Mouse (Mus musculus): ENCODE results near the gene Thra.
"Not testable (repeated sequence)": the region's sequence is repeated elsewhere in the genome, so short reads cannot be mapped to it uniquely, and the experiment has no call there.

The Thra gene

DNA sequence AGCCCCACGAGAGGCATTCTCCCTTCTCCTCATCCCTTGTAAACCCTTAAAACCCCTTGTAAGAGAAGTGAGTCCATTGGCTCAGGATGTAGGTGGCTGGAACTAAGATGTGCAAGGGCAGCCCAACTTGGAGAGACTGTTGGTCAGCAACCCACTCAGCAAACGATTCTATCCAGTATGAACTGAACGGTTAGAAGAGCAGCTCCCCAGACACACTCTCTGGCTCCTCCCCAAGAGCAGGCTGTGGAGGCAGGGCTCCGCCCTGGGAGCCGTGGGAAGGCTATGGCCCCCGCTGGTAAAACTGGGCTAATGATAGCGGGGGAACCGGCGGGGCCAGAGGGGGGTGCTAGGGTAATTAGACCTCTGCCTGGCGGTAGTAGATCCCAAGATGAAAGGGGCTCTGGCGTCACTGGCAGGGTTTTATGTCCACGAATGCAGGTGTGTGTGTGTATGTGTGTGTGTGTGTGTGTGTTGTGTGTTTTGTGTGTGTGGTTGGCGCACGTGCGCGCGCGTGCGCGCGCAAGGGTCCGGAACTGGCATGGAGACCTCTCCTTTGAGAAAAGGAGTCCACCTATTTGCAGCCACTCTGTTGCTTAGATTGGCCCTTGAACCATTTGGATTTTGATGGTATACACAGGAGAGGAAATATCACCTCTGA lies at the start of gene Thra:
Gene Thra, plus strand, starts transcription at position 246 of the 658 bp plus-strand sequence.
- DNase-seq: peak; percentile 64

DNA sequence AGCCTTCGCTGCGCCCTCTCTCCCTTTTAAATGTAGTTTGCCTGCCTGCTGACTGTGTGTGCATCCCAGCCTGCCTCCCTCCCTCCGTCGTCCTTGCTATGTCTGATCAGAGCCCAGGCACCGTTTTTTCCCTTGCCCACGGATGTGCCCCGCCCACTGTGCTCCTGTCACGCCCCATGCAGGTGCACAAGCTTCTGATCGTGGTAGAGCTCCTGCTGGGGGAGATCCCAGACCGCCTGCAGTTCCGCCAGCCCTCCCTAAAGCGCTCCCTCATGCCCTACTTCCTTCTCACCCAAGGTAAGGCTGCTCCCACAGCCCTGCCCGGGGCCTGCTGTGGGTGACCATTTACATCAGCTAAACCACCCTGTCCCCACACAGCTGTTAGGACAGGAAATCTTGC lies 47.2 kb upstream of the Thra start:
- no peak for DNase-seq

DNA sequence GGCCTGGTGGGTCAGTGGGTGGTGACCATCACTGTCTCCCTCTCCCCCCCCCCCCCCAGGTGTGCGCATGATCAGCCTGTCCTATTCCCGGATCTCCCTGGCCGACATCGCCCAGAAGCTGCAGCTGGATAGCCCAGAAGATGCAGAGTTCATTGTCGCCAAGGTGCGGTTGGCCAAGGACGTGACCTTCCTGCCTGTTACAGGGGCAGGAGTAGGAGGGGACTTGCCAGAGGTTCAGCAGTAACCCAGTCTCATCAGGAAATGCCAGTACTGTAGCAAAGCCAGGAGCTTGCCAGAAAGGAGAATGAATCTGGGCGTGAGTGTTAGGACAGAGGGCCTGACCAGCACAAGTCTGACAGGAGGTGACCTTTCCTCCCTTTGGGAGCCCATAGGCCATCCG lies 46.7 kb upstream of the Thra start:
- no peak for DNase-seq

DNA sequence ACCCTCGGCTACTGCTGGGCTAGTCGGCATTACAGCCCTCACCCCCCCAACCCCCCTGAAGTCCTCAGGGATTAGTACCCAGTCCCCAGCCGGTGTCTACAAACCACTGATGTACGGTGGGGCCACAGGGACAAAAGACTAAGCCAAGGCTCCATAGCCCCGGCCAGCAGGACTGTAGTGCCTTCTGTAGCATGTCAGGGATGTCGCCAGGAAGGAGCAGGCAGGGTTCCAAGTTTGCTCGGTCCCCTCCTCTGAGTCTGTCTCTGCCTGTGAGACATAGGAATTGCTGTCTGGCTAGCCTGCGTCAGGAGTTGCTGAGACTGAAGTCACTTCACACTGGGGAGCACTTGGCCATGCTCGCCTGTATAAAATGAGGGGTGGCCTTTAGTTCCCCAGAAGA lies 46.1 kb upstream of the Thra start:
- DNase-seq: no peak

DNA sequence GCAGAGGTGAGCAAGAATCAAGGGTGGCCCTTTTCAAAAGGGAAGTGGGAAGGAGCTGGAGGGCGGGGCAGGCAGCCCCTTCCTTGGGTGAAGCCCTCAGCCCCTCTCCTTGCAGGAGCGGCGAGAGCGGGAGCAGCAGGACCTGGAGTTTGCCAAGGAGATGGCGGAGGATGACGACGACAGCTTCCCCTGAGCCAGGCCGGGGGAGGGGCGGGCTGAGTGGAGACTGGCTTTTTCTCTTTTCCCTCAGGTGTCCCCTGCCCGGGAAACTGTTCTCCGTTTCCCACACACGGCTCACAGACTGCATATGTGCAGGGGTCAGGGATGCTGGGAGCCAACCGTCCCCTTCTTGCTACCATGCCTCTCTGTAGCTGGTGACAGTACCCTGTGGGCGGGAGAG lies 45.0 kb upstream of the Thra start:
- DNase-seq: no peak

DNA sequence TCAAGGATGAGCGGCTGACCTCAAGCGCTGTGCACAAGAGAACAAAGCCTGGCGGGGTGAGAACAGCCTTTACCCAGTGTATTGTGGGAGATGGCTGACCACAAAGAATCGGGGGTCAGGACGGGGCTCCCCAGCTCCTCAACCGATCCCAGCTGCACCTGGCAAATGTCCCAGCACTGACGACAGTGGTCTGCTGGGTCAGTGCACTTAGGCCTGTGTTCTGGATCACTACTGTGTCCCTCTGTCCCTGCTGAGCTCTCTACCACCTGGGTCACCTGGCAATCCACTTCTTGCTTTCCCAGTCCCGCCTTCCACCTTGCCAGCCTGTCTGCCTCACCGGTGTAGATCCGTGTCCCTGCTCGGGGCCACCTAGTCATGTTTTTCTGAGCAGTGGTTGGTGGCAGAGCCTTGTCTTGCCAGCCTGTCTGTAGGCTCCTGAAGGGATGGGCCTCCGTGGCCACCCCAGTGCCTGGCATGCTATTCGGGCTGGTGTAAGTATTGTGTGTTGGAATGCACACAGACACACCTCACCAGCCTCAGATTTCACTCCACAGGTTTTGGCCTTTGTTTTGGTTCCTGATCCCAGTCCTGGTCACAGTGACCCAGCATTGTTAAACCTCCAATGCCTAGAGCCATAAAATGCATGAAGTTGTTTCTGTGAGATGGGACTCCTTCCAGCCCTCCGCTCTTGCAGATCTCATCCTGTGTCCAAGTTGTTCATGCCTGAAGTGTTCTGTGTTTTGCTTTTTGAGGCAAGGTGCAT lies 43.8 kb upstream of the Thra start:
- no peak for DNase-seq

DNA sequence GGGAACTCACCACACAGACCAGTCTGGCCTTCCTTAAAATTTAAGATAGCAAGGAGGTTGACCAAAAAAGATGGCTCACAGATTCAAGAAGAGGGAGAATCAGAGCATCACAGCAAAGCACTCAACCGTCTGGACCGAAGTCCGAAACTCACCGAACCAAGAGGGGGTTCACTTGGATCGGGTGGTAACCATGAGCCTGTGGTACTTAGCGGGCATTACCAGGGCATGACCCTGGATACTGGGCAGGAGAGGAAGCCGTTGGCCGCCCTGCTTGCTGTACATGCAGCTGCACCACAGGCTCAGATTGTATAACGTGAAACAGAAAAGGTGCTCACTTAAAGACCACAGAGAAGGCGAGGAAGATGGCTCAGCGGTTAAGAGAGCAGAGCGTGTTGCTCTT lies 43.2 kb upstream of the Thra start:
- DNase-seq: no peak

DNA sequence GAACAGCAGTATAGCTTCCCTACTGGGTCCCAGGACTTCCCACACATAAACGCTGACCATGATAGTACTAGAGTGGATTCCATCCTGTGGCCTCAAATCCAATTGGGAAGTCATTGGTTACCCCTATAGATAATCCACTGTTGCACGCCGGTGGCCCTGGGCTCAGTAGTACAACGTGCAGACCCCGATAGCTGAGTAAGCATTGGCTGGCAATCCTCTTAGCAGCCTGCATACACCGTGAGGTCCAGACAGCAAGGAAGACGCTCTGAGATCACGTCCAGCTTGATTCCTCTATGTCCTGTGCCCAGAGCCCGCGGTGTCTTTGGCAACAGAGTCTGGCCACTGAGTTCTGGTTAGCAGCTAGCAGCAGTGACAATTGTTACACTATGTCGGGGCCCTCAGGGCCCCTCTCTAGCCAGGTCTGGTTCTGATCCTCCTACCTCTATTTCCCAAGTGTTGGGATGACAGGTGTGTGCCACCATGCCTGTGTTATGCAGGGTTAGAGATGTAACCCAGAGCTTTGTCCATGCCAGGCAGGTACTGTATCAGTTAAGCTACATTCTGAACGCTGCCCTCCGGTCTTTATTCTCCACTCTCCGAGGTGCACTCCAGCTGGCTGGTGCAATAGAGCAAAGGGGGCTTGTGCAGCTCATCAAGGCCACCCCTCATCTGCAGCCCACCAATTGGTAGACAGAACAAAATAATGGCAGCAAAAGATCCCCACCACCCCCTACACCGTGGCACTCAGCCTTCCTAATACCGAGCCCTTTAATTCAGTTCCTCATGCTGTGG lies 41.4 kb upstream of the Thra start:
- DNase-seq: no peak

DNA sequence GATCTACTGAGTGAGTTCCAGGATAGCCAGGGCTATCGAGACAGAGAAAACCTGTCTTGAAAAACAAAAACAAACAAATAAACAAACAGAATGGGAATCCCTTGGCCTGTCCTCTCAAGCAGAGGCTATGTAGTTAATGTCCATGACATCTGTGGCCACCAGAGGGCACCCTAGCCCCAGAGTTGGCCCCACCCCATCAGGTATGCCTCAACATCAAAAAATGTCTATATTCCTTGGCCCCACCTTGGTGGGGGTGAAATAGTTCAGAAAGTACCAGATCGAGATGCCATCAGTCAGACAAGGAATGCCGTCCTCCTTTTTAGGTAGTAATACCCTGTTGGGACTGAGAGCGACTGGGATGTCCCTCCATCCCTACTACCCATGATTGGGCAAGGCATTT lies 40.5 kb upstream of the Thra start:
- DNase-seq: peak; percentile 80

DNA sequence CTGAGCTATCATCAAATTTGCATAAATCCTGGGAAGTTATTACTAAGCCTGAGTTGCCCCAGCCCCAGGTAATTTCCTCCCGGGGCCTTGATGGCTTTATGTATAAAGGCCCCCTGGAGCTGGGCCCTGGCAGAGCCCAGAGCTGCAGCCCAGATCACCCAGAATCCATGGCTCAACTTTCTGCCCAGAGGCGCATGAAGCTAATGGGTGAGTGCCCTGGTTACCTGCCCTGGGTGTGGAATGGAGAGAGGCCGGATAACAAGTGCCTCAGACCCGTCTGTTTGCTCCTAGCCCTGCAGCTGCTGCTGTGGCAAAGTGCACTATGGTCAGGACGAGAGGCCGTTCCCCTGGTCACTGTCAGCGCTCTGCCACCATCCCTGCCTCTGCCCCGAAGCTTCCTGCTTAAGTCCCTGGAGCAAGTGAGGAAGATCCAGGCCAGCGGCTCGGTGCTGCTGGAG lies 39.2 kb upstream of the Thra start, which contains the start of gene Csf3:
Gene Csf3, plus strand, starts transcription at position 51 of the 458 bp plus-strand sequence.
- no peak for DNase-seq

DNA sequence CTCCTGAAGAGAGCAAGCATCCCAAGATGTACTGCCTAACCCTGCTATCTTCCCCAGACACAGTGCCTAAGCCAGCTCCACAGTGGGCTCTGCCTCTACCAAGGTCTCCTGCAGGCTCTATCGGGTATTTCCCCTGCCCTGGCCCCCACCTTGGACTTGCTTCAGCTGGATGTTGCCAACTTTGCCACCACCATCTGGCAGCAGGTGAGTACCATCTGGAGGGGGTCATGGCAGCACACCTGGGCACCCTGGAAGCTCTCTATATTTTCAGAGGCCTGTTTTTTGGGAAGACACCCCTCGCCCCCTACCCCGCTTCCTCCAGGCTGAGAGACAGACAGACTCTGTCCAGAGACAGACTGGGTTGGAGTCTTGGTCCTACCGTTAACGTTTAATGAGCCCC lies 38.1 kb upstream of the Thra start:
- DNase-seq: no peak

DNA sequence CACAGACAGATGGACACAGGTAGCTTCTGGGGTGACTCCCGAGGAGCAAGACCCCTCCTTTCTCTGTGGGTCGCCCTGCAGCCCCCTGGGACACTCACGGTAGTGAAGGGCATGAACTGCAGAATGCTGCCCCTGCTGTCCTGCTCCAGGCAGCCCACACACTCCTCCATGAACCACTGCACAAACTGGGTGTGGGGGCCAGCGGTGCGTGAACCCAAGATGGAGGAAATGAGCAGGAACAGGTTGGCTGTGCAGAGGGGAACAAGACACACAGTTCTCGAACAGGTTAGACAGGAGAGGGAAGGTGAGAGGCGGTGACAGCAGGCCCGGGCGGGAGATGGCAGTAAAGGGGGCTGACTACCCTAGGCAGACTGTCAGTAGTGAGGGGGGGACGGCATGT lies 35.4 kb upstream of the Thra start:
- DNase-seq: no peak

DNA sequence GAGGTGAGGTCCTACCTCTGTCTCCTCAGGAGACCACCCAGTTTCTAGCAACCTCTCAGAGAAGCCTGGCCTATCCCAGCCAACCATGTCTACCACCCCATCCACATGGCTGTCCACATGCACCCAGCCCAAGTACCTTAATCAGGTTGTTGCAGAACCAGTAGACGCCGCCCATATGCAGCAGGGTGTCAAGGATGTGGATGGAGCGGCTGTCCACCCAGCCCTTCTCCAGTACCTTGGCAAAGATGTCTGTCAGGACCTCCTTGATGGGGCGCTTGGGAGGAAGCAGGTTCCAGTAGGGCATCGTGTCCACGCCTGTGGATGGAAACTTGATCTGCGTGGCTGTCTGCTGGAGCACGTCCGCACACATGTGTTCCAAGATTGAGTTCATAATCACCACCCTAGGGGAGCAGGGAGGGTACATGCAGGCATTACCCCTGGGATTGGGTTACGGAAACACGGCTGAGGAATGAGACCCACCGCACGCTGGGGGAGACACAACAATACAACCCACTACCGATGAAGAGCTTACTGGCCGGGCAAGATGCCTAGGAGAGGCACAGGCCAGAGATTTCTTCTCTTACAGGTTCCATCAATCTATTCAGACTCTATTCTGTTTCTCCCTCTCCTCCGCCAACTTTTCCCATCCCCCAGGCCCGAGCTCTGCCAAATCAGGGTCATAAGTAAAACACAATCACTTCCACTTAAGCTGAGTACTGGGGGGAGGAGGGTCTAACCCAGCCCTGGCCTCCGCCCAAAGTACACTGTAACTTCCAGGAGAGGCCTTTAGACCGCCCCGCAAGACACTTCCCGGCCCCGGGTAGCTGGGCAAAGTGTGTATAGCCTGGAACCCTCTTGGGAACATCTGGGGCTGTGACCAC lies 32.8 kb upstream of the Thra start:
- DNase-seq: no peak

DNA sequence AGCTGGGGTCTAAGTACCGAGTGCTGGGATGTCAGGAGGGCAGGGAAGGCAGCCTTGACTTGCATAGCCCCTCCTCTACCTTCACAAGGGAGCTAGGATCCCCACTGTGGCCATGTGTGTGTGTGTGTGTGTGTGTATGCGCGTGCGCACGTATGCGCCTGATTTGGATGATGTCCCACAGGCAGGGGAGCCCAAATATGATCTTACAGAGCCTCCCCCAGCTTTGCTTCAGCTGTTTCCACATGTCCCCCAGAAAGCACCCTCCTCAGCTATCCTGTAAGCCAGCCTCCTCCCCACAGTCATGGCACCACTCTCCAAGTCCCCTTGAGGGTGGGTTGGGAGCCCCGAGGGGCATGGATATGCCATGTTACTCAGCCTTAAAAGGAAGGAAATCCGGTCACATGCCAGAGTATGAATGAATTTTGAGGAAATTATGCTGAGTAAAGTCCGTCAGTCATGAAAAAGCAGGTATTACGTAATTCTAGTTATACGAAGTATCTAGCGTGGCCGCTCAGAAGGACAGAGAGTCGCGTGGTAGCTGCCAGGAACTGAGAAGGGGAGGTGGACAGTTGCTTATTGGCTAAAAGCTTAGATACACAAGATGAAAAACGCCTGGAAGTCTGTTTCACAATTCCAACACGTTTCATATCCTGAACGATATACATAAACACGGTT lies 32.0 kb upstream of the Thra start:
- DNase-seq: no peak

DNA sequence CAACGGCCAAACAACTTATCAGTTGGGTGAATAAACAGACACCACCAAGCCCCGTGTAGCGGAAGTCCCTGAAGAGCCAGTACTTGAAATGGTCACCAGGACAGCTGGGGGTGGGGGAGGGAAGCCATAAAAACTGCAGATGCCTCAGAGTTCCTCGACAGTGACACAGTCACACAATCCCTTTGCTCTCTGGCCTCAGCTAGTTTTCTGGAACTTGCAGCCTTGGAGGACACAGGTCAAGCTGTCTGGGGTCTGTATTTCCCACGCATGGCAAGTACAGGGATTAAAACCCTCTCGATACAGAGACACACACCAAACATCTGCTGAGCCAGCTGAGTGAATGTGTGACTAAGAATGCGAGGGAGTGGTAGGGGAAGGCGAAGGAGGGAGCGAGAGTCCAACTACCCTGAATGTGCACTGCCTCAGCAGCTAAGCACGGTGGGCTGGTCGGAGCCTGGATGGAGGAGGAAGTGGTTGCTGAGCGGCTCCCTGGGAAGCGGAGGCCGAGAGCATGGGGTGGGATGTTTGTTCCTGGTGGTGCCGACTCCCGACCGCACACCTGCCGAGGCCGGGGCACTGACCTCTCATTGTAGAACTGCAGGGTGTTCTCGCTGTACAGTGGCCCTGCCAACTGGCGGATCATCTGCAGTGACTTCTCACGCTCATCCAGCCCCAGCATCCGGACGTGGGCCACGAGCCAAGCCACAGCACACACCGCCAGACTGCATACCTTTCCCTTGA lies 31.3 kb upstream of the Thra start:
- no peak for DNase-seq

DNA sequence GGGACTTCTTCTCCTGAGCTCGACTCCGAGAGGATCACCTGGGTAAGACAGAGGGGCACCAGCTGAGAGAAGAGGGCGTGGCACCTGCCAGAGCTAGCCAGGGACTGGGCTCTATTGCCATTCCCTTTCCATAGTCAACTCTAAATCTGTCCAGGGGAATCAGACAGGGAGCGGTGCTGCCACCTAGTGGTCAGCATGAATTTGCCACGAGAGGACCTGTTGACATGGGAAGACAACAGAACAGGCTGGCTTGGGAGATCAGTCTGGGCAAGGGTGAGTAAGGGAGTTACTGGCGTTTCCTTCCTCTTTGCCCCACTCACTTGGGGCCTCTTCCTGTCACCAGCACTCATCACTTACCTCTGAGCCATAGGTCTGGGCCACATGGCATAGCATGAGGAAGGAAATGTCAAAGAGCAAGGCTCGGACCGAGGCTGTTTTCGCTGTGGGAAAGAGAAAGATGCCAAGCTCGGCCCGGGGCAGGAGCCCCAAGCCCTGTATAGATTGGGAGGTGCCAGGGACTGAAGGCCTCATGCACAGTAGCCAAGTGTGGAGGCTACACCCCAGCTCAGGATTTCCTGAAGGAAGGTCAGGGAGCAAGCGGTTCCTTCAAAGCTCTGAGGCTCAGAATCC lies 29.9 kb upstream of the Thra start:
- DNase-seq: peak; percentile 80

DNA sequence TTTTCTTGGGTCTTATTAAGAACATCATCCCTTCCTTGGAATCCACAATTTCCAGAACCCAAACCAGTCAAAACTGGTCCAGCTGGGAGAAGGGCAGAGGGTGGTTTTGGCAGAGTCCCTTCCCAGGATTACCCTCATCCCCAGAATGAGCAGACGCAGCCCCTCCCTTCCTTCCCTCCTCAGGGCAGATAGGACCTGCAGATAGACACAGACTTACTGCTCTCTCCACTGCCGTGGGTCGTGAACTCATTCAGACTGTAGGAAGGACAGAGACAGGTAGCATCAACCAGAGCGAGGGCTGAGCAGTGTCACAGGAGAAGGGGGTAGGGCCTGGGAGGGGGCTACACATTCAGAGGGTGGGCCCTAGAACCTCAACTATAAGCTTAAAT lies 29.4 kb upstream of the Thra start:
- no peak for DNase-seq

DNA sequence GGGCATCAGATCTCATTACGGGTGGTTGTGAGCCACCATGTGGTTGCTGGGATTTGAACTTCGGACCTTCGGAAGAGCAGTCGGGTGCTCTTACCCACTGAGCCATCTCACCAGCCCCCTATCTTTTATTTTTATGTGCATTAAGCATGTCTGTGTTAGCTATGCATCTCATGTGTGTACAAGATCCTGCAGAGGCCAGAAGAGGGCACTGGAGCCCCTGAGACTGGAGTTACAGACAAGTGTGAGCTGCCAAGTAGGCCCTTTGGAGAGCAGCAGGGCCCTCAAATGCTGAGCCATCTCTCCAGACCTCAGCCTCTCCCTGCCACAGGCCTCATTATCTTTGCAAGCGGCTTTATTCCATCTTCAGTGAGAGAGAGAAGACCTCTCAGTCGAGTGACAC lies 28.4 kb upstream of the Thra start:
- not testable (repeated sequence) for DNase-seq

DNA sequence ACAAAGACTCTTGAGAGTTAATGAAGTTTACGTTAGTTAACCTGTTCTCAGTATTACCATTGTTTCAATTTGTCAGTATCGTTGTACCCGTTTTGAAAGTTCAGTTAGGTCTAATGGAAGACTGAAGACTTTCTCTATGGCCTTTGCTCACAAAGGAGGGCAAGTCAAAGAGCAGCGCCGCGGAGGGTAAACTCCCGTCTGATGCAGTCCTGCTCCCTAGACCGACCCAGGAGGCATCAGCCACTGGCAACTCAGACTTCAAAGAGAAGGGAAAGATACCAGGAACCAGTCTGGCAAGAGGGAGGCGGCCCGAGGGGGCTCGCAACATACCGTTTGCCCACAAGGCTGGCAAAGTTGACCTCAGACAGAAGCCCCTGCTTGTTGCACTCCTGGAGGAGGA lies 26.7 kb upstream of the Thra start:
- DNase-seq: no peak

DNA sequence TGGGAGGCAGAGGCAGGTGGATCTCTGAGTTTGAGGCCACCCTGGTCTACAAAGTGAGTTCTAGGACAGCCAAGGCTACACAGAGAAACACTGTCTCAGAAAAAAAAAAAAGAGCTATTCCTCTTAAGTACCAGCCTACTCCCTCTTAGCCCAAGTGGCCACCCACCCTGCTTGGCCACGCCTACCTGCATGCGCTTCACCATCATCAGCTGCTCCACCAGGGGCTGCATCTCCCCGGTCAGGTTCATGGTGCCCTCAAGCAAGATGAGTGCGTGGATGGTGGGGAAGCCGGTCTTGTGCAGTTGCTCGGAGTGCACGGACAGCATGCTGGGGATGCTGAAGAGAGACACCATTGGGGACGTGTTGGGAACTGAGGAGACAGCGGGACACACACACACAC lies 24.5 kb upstream of the Thra start:
- no peak for DNase-seq

DNA sequence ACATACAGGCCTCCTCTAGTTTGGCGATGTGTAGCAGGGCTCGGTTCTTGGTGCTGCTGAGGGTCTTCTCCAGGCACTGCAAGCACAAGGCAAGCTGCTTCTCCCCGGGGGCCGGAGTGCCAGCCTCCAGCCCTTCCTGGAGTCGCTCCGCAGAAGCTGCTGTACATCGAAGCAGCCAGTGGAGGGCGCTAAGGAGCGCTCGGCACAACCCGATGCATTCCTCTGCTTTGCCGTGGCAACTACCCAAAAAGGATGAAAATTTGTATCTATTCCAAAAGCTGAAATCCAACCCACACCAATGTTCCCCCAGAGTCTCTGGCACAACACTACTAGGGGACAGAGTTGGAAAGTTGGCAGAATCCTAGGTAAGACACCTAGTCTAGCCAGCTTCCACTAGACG lies 22.5 kb upstream of the Thra start:
- peak; percentile 85 for DNase-seq

Measured in cerebellum, adult 8-10 months (tissue).